Comparison of ENCODE assay signal across 16 mouse cellular contexts in the genomic region with DNA sequence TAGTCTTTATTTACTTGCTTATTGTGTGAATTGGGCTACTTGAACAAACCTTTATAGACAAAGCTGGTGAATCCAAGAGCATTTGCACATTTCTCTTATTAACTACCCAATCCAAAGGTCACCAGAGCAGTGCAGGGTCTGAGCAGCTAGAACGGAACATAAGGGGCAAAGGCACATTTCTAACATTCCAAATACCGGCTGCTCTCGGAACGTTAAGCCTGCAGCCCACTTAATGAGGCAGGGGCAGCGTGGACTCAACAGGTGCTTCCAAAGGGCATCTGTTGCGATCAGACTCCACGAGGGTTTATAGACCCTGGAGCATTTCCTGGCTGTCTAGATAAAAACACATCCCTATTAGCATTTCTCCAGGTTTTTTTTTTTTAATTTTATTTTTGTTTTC.
A peak's percentile ranks its signal among the peaks of the same experiment; 100 is the strongest.
DNase-seq lines count a peak whose midpoint lies in the region; ATAC-seq and TF ChIP-seq lines count a peak whose summit lies in the region.
"Had no signal": no experiment of that assay in that cellular context is flagged by ENCODE, and none has a peak within 500 bp of the region (broad histone marks: within the 10 kb centered on the region; RNA-seq: fewer than 3 reads in every experiment).

No protein-coding gene starts in this region.

- H3K4me2 ChIP-seq in limb, embryonic 11.5 days (ENCODE audit: low read depth, severe bottlenecking): no peak overlapping the region
- H3K4me2 ChIP-seq: embryonic facial prominence, embryonic 15.5 days; intestine, embryonic 15.5 days; liver, embryonic 15.5 days; midbrain, embryonic 11.5 days had no signal

- H3K4me1 ChIP-seq in heart, adult 2 months (ENCODE audit: control insufficient read depth, insufficient read depth, low read length): peaks cover 2% of the 10 kb centered on the region
- no peaks in the 10 kb centered on the region for H3K4me1 ChIP-seq in limb, embryonic 11.5 days (ENCODE audit: control insufficient read depth, insufficient read depth, low read length)
- H3K4me1 ChIP-seq: embryonic facial prominence, embryonic 15.5 days; hindbrain, embryonic 10.5 days; intestine, embryonic 15.5 days; liver, embryonic 15.5 days had no signal

- H3K9ac ChIP-seq in heart, adult 2 months (ENCODE audit: low read depth, low read length): no peak overlapping the region
- H3K9ac ChIP-seq in limb, embryonic 11.5 days (ENCODE audit: low read length): no peak overlapping the region
- H3K9ac ChIP-seq: embryonic facial prominence, embryonic 15.5 days; intestine, embryonic 15.5 days; liver, embryonic 15.5 days had no signal

- no peak for TF ChIP-seq EP300 in heart, adult 2 months (IDR thresholded peaks at IDR 0.05; ENCODE audit: insufficient read depth, low read depth, low read length)

- TF ChIP-seq POLR2A in heart, adult 2 months (IDR thresholded peaks at IDR 0.05; ENCODE audit: insufficient read depth, low read depth, low read length): no peak

- no peak overlapping the region for H3K27ac ChIP-seq in heart, adult 2 months
- no peak overlapping the region for H3K27ac ChIP-seq in limb, embryonic 11.5 days (replicated peaks; ENCODE audit: low read depth, low read length)
- H3K27ac ChIP-seq: embryonic facial prominence, embryonic 15.5 days; hindbrain, embryonic 10.5 days; intestine, embryonic 15.5 days; liver, embryonic 15.5 days had no signal

- no peaks in the 10 kb centered on the region for H3K36me3 ChIP-seq in heart, adult 2 months (ENCODE audit: control insufficient read depth, insufficient read depth, low read length)
- H3K36me3 ChIP-seq in limb, embryonic 11.5 days (ENCODE audit: control insufficient read depth, insufficient read depth, low read length): no peaks in the 10 kb centered on the region
- H3K36me3 ChIP-seq: embryonic facial prominence, embryonic 15.5 days; hindbrain, embryonic 10.5 days; intestine, embryonic 15.5 days; liver, embryonic 15.5 days had no signal

- DNase-seq in heart, adult 11 months: peak; percentile 34
- no peak for DNase-seq in heart, adult 2 months
- peak; percentile 26 for DNase-seq in embryo, embryonic 11 days
- DNase-seq in kidney, adult 9 months: peak; percentile 73
- peak; percentile 41 for DNase-seq in limb, embryonic 11.5 days (ENCODE audit: low spot score)
- no peak for DNase-seq in layer of hippocampus, postnatal 36 days
- no peak for DNase-seq in testis, postnatal 14 days (ENCODE audit: low spot score)
- no peak for DNase-seq in ovary, postnatal 14 days (ENCODE audit: low spot score)
- DNase-seq: cerebellum, postnatal 14 days; lung, postnatal 14 days had no signal

- no peak for TF ChIP-seq CTCF in heart, adult 2 months (IDR thresholded peaks at IDR 0.05)

- H3K9me3 ChIP-seq in limb, embryonic 11.5 days (ENCODE audit: control insufficient read depth, low read length): no peaks in the 10 kb centered on the region
- H3K9me3 ChIP-seq: embryonic facial prominence, embryonic 15.5 days; hindbrain, embryonic 10.5 days; intestine, embryonic 15.5 days; liver, embryonic 15.5 days had no signal

- WGBS in heart, adult 2 months: 63% methylated on average over 7 of the region's 7 CpGs
- WGBS in limb, embryonic 11.5 days: 9% methylated on average over 7 of the region's 7 CpGs

- no peak for ATAC-seq in limb, embryonic 11.5 days (ENCODE audit: insufficient number of reproducible peaks, low FRiP score, low TSS enrichment, low read depth)
- ATAC-seq: activated CD4-positive, CD25-positive, alpha-beta regulatory T cell, adult 4 months; intestine, embryonic 15.5 days had no signal

- H3K79me2 ChIP-seq in heart, adult 2 months (replicated peaks; ENCODE audit: control insufficient read depth, insufficient read depth, low read length): no peaks in the 10 kb centered on the region

- intact Hi-C loops in heart, adult 2 months (cut with DNase I): no loop called here

- H3K4me3 ChIP-seq in heart, adult 2 months: no peak overlapping the region
- no peak overlapping the region for H3K4me3 ChIP-seq in limb, embryonic 11.5 days (ENCODE audit: low read depth, low read length)
- H3K4me3 ChIP-seq: embryonic facial prominence, embryonic 15.5 days; hindbrain, embryonic 10.5 days; intestine, embryonic 15.5 days; liver, embryonic 15.5 days had no signal

- no peaks in the 10 kb centered on the region for H3K27me3 ChIP-seq in heart, adult 2 months (ENCODE audit: control insufficient read depth, insufficient read depth, low read length)
- H3K27me3 ChIP-seq in limb, embryonic 11.5 days (ENCODE audit: control insufficient read depth, insufficient read depth, low read length): no peaks in the 10 kb centered on the region
- H3K27me3 ChIP-seq: embryonic facial prominence, embryonic 15.5 days; intestine, embryonic 15.5 days; liver, embryonic 15.5 days had no signal

Comparison
In these comparisons a context has a peak if more than half of its experiments do, and no peak if none do; other contexts are left out.
1. DNase-seq: peak in heart, adult 11 months (single experiment), embryo, embryonic 11 days (single experiment), kidney, adult 9 months (single experiment) and limb, embryonic 11.5 days (single experiment); none in heart, adult 2 months (0 of 2), layer of hippocampus, postnatal 36 days (0 of 2), testis, postnatal 14 days (single experiment) and ovary, postnatal 14 days (single experiment).